Mouse (Mus musculus): ENCODE results near the gene Lrmda.

The Lrmda gene

DNA sequence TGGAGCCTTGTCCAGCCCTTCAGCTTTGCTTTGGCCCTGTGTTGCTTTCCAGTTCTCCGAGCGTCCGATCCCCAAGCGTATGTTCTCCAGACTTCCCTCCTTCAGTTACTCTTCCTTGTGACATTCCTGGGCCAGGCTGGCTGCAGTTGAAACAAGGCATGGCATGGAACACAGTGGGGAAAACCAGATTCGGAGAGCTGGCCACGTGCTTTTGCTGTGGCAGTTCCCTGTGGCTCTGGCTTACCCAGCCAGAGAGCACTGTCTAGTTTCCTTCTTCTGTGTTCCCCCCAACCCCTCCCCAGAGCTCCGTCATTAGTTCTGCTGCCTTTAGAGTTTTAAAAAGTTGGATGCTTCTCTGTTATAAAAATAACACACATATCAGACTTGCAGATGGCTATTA is 147.8 kb downstream of the Lrmda start:
- DNase-seq, result no peak

DNA sequence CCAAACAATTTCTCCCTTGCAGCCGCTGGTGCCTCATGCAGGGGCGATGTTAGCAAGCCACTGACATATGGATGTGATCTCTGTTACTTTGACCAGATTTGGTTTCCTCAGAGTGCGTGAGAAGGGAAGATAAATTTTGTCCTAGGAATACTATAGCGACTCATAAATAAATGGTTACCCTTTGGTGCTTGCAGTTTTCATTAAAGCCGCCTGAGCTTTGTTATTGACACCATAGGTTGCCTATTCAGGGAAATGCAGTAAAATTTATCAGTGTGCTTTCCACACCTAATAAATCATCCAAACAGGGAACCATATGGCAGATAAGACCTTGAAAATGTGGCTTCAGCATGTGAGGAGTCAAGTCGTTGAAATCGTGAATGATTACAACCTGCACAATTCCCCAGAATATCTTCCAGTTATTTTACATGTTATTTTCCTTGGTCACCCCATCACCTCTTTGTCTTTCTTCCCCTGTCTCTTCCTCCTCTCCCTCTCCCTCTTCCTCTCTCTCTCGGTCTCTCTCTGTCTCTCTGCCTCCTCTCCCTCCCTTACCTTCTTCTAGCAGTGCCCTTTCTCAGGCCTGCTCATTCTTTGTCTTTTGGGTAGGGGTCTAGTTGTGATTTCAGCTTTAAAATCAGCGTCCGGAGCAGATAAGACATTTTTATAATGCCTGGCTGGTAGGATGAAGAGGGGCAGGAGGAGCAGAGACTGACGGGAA is 148.7 kb downstream of the Lrmda start:
- DNase-seq, result no peak

DNA sequence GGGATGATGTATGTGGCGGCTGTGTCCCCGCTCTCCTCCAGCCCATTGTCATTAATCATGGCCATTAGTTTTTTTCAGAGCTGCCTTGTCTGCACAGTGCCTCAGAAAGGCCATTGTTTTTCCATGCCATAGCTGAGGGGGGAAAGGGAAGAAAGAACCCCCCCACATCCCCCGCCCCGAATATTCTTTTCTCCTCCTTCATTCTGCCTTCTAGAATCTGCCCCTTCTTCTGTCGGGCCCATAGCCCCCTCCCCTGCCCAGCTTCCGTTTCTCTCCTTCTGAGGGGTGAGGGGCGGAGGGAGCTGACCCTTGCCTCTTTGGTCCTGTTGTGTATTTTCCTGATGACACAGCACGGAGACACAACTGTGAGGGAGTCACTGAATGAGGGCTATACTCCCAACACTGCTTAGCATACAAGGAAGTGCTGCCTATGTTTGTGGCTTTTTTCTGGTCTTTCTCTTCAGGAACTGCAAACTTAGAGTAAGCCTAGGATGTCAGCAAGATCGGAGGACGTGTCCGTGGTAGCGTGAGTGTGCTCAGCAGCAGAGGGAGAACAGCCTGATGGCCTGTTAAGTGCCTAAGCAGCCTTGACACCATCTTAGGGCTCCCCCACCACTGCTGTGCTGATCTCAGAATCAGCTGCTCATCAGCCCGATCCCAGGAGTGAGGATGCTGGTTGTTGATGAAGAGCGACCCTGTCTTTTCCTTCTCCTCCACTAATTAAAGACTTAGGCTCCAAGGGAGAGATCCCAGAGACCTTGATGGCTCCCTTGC is 149.5 kb downstream of the Lrmda start:
- no peak for DNase-seq

GRCm38 (mm10) chr14:22174757-22175156 is 155.2 kb downstream of the Lrmda start:
- DNase-seq, result no peak

GRCm38 (mm10) chr14:22179761-22180160 is 160.2 kb downstream of the Lrmda start:
- no peak for DNase-seq

GRCm38 (mm10) chr14:22181508-22181907 is 162.0 kb downstream of the Lrmda start:
- DNase-seq, result no peak

DNA sequence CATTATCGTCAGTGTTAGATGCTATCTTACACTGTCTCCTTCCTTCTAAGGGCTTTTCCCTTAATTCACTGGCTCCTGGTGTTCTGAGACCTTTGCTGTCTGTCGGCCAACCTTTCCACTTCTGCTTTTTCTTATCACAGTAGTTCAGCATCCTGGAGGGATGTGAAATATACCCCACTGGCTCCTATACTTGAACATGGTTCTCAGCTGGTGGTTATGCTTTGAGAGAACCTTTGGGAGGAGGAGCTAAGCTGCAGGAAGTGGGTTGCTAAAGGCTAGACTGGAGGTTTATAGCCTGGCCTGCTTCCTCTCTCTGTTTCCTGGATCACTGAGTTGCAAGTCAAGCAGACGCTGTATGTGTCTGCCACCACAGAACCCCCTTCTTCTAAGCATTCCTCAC is 163.7 kb downstream of the Lrmda start:
- DNase-seq, result no peak

DNA sequence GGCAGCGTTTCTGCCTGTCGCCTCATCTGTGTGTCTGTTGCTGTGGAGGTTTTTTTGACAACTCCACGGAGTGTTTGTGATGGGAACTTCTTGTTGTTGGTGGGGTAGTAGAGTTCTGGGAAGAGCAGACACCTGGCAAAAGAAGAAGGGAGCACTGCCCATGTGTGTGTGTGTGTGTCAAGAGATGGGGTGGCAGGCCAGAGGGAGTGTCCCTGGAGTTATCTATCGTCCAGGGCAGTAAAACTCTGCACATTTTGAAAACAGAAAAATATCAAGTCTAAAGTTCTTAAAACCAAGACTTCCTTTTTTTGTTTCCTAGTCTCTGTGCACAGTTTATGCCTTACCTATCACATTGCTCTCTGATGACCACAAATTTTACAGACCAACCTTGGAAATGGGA is 165.9 kb downstream of the Lrmda start:
- no peak for DNase-seq

GRCm38 (mm10) chr14:22190111-22190510 is 170.6 kb downstream of the Lrmda start:
- no peak for DNase-seq

- no peak for DNase-seq
Measured at GRCm38 (mm10) chr14:22192185-22192584, 172.7 kb downstream of the Lrmda start.

DNA sequence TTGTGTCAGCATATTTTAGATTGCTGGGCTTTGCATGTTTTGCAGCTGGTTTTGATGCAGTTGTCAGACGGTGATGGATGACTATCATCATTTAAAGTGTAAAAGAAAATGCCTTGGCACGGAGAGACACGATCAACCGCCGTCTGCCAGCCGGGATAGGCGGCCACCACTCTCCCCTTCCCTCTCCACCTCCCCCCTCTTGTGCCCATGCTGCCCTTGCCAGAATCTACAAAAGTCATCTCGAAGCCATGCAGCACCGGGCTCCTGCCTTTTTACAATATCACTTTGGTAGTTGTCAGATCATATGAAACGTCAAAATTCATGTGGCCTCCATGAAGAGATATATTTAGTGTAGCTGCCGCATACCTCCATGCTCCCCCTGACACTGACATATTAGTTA is 178.5 kb downstream of the Lrmda start:
- DNase-seq, result no peak

DNA sequence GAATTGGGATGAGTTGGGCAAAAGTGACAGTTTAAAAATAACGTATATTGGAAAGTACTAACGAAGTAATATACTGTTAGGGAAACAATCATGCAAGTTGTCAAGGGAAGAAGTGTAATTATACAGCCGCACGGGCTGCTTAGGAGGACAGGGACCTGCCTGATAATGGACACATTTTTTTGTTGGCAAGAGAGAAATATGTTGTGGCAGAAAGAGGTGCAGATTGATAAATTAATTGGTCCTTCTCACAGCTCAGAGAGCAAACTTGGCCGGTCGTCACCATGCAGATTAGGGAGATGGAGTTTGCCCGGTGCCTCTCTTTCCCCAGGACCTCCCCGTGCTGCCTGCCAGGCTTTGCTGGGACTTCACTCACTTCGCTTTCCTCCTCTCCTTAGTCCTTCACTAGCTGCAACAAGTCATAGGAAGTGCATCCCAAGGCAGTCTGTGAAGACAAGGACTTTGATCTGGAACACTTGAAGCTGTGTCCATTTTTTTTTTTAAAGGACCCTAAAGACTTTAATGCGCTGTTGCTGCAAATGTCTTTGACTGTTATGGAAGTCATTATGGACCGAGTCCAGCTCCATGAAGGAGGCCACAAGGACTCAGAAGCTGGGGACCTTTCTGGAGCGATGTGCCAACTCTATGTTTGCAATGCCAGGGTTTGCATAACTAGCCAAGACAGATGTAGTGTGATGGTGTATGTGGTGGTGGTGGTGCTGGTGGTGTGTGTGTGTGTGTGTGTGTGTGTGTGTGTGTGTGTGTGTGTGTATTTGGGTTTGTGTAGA is 179.3 kb downstream of the Lrmda start:
- DNase-seq, result no peak

- no peak for DNase-seq
Measured at GRCm38 (mm10) chr14:22201667-22202066, 182.2 kb downstream of the Lrmda start.

DNA sequence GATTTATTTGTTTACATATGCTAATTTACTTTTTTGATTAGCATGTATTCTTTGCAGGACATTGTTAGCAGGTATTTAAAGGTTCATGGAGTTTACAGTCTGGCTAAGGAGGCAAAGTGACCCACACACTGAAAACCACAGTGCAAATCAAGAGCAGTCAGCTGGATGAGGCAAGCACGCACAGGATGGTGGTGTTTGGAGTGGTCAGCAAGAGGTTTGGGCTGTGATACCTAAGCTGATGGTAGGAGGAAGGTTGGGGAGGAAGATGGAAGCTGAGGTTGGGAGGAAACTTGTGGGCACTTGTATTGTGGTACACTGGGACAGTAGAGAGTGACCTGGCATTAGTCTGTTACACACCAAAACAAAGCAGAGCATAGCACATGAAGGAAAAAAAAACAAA is 191.1 kb downstream of the Lrmda start:
- DNase-seq, result no peak

GRCm38 (mm10) chr14:22218183-22218582 is 198.7 kb downstream of the Lrmda start:
- no peak for DNase-seq

DNA sequence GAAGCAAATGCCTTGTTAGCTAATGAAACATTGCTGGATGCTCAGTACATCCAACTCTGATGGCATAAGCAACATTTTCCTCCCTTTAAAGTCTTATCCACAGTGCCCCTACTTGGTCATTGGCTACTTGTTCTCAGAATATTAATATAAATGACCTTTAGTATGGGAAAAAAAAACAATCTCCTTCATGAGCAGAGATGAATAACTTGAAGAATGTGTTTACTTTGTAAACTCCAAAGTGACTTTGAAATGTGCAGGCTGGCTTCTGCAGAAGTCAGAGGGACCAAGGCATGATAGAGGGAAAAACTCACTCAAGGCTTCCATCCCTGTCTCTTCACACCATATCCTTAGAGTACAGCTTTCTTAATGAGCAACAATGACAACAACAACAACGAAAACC is 202.5 kb downstream of the Lrmda start:
- no peak for DNase-seq

GRCm38 (mm10) chr14:22222574-22222973 is 203.1 kb downstream of the Lrmda start:
- no peak for DNase-seq

DNA sequence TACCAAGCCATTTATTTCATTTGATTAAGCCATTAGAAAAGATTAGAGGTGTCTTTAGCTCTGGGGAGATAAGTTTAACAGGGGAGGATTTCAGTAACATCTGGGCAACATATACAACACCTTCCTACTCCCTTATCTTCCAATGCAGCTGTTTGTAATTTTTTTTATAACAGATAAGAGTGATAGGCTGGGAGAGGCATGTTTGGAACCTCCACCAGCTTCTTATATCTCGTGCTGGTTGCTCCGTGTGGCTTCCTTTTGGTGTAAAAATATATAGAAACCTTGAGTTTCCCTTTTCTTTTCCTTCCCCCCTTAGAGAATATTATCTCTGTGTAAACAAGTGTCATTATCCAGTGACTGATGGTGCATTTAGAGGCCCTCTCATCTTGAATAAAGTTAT is 206.7 kb downstream of the Lrmda start:
- DNase-seq, result no peak

DNA sequence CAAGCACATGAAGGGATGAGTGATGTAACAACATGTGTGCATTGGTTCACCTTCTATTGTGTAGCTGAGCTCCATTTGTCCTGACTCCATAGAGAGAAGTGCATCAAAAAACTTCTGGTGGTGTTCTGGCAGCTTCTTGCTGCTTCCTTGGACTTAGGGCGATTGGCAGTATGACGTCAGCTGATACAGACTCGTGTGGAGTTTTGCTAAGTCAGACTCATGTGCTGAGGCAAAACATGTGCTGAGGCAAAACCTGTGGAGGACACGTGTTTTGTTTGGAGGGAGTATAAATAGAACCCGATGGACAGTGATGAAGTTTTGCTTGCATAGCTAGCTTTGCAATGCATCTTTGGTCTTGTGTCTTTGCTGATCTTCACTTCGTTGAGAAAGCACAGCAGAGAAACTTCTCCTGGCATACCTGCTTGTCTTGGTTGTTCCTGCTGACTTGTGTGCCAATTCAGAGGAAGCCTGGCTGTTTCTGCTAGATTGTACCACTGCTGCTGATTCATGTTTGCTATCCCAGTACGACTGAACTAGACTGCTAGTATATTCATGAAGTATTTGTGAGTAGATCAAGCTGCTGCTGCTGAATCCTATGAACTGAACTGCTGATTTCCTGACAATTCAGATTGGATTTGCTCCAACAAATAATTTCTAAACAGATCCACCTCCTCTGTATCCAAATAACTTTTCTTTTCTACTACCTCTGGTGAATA is 208.9 kb downstream of the Lrmda start:
- DNase-seq, result no peak

DNA sequence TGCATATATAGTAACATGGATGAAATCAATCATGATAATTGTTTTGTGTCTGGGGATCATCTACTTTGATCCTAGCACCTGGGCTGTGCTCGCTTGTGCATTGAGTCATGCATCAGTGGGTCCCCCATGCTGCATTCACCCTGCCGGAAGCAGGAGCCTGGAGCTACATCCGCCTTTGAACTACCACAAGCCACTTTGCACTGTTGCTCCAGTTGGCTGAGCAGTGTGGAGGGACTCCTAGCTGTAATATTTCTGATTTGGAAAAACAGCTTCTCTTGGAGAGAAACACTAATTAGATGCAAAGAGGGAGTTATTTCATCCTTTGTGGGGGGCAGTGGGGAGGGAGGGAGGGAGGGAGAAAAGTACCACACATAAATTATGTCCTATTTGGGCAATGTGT is 220.8 kb downstream of the Lrmda start:
- no peak for DNase-seq

DNA sequence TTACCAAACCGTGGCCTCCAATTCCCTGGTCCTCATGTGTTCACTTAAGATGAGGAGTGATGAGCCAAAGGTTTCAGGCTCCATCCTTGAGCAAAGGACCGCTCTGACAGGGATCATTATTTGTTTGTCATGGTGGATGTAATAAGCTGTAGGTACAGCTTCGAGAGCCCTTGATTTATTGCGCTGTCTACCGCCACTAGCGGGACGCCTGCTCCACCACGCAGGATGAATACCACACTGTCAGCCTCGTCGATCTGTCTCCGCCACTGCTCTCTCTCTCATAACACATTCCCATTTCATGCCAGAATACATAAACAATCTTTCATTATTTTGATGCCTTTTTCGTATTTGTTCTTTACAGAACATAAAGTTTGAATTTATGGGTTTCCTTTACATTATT is 235.9 kb downstream of the Lrmda start:
- DNase-seq, result no peak

DNA sequence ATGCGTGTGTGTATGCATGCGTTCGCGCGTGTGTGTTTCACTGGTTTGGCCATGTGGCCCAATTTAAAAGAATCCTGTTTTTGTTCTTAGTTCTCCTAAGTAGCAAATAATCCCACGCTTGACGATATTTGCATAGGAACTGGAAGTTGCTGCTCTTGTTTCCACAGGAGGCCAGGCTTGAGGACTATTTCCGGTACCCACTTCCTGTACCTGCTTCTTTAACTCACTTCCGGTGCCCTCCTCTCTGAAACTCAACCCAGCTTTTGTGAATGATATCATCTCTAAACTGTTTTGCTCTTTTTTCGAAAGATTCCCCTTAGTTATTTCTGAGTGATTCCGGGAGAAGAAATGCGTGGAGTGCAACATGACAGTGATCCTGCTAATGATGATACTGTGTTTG is 236.8 kb downstream of the Lrmda start:
- no peak for DNase-seq

DNA sequence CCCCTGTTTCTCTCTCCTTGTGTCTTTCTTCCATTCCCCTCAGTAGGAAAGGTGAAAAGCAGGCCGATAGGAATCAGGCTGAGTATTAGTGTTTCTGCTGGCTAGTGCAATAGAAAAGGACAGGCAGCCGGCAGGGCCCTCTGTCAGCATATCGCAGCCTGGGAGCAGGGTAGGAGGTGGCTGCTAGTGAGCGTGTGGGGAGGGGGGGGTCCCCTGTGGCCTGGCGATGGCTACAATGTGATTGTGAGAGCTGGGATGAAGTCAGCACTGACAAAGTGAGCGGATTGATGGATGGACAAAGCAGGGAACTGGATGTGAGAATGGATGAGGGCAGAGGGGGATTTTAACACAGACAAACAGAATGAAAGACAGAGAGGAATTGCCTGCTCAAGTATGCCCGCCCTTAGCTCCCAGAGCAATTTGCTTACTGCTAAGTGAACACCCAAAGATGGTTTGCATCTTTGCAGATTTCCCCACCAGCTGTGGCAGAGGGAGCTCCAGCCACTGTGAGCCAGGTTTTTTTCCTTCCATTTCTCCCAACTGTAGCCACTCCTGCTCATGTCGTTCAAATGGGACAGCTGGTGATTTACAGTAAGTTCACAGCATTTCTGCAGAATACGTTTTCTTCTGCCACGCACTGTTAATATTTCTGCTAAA is 240.0 kb downstream of the Lrmda start:
- no peak for DNase-seq
